Mouse (Mus musculus) midbrain, embryonic 13.5 days (tissue): ENCODE measurements around the gene Anxa2. TPM values are rescaled to one million over a fixed set of nuclear protein-coding genes. Genes with fewer than 3 reads are reported as not detected.
A peak's percentile ranks its signal among the peaks of the same experiment; 100 is the strongest.

Source experiments
- ATAC-seq: fragments of 200-750 bp; cut with Nextera tagmentation; 2 replicates; pipeline ENCODE4 v1.8.0; 2017; ENCODE audit warnings: mild to moderate bottlenecking, moderate TSS enrichment, moderate library complexity
- H3K27ac ChIP-seq: fragments of 300-500 bp; sonication (generic); 2 replicates; pipeline ENCODE4 v1.5.1; 2015; ENCODE audit warnings: inconsistent platforms, mild to moderate bottlenecking, moderate library complexity
- H3K27me3 ChIP-seq: fragments of 300-500 bp; sonication (generic); 2 replicates; pipeline ENCODE4 v1.6.1; 2015; ENCODE audit warnings: mild to moderate bottlenecking, inconsistent platforms
- H3K36me3 ChIP-seq: fragments of 300-500 bp; sonication (generic); 2 replicates; pipeline ENCODE4 v1.6.1; 2015; ENCODE audit warnings: mild to moderate bottlenecking, inconsistent platforms
- H3K4me1 ChIP-seq: fragments of 300-500 bp; sonication (generic); replicated peaks from 2 replicates; pipeline ENCODE4 v1.6.1; 2015; ENCODE audit warnings: inconsistent platforms
- H3K4me2 ChIP-seq: fragments of 300-500 bp; sonication (generic); replicated peaks from 2 replicates; pipeline ENCODE4 v1.6.1; 2015; ENCODE audit warnings: moderate library complexity, mild to moderate bottlenecking, inconsistent platforms
- H3K4me3 ChIP-seq: fragments of 300-500 bp; sonication (generic); replicated peaks from 2 replicates; pipeline ENCODE4 v1.5.1; 2015; ENCODE audit warnings: mild to moderate bottlenecking, inconsistent platforms
- H3K9ac ChIP-seq: fragments of 300-500 bp; sonication (generic); replicated peaks from 2 replicates; pipeline ENCODE4 v1.6.1; 2015; ENCODE audit warnings: mild to moderate bottlenecking, inconsistent platforms
- H3K9me3 ChIP-seq: fragments of 300-500 bp; sonication (generic); 2 replicates; pipeline ENCODE4 v1.6.1; 2016; ENCODE audit warnings: mild to moderate bottlenecking, inconsistent platforms
- WGBS: fragments of 180-500 bp; shearing (Covaris S2); methylation state at CpG from one replicate; pipeline ENCODE4 v1.1.7; 2015; 5-methylcytosine and 5-hydroxymethylcytosine counted together
- microRNA-seq: library from miRNA; unstranded; fragments of <30 nt; microRNA quantifications from one replicate; pipeline ENCODE4, GENCODE M21; 2016
- polyA plus RNA-seq: library from polyadenylated mRNA; unstranded; fragments of >200 nt; fragmentation: Nextera tagmentation; extraction: Ambion mirVana; gene quantifications from 2 replicates; pipeline ENCODE4 v1.2.1, GENCODE M21; 2015

Gene Anxa2
- polyA plus RNA-seq, 1 experiment from 2014 or later, result 115 TPM

GRCm38 (mm10) chr9:69517387-69518035, 64.1 kb downstream of the Anxa2 start:
- Histone ChIP-seq H3K27ac (peak overlapping the region; percentile 54; the same call in 1 of the 2 replicates), H3K4me1 (peaks cover 13% of the 10 kb centered on the region), H3K36me3 (no peaks in the 10 kb centered on the region), H3K9me3 (no peaks in the 10 kb centered on the region), H3K9ac (no peak overlapping the region), H3K4me3 (no peak overlapping the region), H3K27me3 (peaks cover 7% of the 10 kb centered on the region), H3K4me2 (0 out of 2 replicates have a peak overlapping the region, but pooled peaks have one; percentile 1)
- 54% methylated on average over 20 of the region's 20 CpGs for WGBS
- ATAC-seq, result peak; percentile 87

Small RNAs within 50 kb of the gene (microRNA-seq; reads per million reads assigned to microRNA genes)
- not detected for gene Mir3109

Other genes starting within 250 kb of the Anxa2 start
- gene Ice2, start 55.7 kb upstream of the Anxa2 start, polyA plus RNA-seq, result 13.2 and 14.3 TPM in 2 replicates